Mouse (Mus musculus) heart, embryonic 13.5 days (tissue): ENCODE measurements around the gene Ccdc141. TPM values are rescaled to one million over a fixed set of nuclear protein-coding genes. Genes with fewer than 3 reads are reported as not detected.

Source experiments
- ATAC-seq: fragments of 200-750 bp; cut with Nextera tagmentation; 2 replicates; pipeline ENCODE4 v1.8.0; 2017; ENCODE audit warnings: moderate TSS enrichment; ENCODE audit not compliant: insufficient number of reproducible peaks, low FRiP score, low TSS enrichment; ENCODE audit errors: extremely low read depth
- H3K27ac ChIP-seq: fragments of 300-500 bp; sonication (generic); replicated peaks from 2 replicates; pipeline ENCODE4 v1.5.1; 2015; ENCODE audit warnings: moderate library complexity, mild to moderate bottlenecking, inconsistent platforms
- H3K27me3 ChIP-seq: fragments of 300-500 bp; sonication (generic); replicated peaks from 2 replicates; pipeline ENCODE4 v1.6.1; 2015; ENCODE audit warnings: mild to moderate bottlenecking, inconsistent platforms
- H3K36me3 ChIP-seq: fragments of 300-500 bp; sonication (generic); 2 replicates; pipeline ENCODE4 v1.6.1; 2015; ENCODE audit warnings: mild to moderate bottlenecking, inconsistent platforms
- H3K4me1 ChIP-seq: fragments of 300-500 bp; sonication (generic); 2 replicates; pipeline ENCODE4 v1.6.1; 2015; ENCODE audit warnings: inconsistent platforms
- H3K4me2 ChIP-seq: fragments of 300-500 bp; sonication (generic); 2 replicates; pipeline ENCODE4 v1.6.1; 2015; ENCODE audit warnings: inconsistent platforms, mild to moderate bottlenecking, moderate library complexity
- H3K4me3 ChIP-seq: fragments of 300-500 bp; sonication (generic); 2 replicates; pipeline ENCODE4 v1.5.1; 2015; ENCODE audit warnings: moderate library complexity, mild to moderate bottlenecking, inconsistent platforms
- H3K9ac ChIP-seq: fragments of 300-500 bp; sonication (generic); 2 replicates; pipeline ENCODE4 v1.6.1; 2015; ENCODE audit warnings: inconsistent platforms, mild to moderate bottlenecking, moderate library complexity
- H3K9me3 ChIP-seq: fragments of 300-500 bp; sonication (generic); 2 replicates; pipeline ENCODE4 v1.6.1; 2016; ENCODE audit warnings: inconsistent platforms
- WGBS: fragments of 180-500 bp; shearing (Covaris S2); methylation state at CpG from one replicate; pipeline ENCODE4 v1.1.7; 2015; ENCODE audit warnings: mixed read lengths; 5-methylcytosine and 5-hydroxymethylcytosine counted together
- microRNA-seq: library from miRNA; unstranded; fragments of <30 nt; microRNA quantifications from one replicate; pipeline ENCODE4, GENCODE M21; 2016
- polyA plus RNA-seq: library from polyadenylated mRNA; unstranded; fragments of >200 nt; fragmentation: Nextera tagmentation; extraction: Ambion mirVana; gene quantifications from 2 replicates; pipeline ENCODE4 v1.2.1, GENCODE M21; 2015

Gene Ccdc141
- polyA plus RNA-seq, 1 experiment from 2014 or later = 156 TPM

DNA sequence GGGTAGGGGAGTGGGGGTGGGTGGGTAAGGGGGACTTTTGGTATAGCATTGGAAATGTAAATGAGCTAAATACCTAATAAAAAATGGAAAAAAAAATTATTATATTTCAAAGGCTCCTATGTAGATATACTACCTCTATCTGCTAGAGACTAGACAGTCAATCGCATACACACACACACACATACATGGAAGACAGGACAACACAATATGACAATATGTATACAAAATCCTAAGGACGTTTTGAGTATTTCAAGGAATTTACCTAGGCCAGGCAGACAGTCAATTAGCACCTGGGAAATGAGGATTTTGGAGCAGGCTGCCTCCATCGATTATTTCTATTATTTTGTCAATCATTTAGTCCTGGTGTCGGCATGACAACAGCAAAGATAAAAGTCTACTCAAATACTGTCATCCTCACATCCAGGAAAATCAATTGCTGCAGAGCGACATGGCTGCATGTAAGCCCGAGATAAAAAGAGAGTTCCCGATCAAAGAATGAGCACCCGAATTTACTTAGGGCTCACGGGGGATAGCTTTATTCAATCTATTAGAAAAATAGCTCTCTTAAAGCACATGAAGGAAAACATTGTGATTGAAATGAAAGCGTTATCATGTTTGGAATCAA is 208.9 kb downstream of the Ccdc141 start:
- peaks cover 43% of the 10 kb centered on the region for H3K36me3 ChIP-seq
- H3K4me1 ChIP-seq = no peaks in the 10 kb centered on the region
- WGBS = 86% methylated on average over 10 of the region's 10 CpGs
- no peak overlapping the region for H3K4me2 ChIP-seq
- H3K4me3 ChIP-seq = no peak overlapping the region
- H3K27ac ChIP-seq = no peak overlapping the region
- H3K9me3 ChIP-seq = no peaks in the 10 kb centered on the region
- H3K27me3 ChIP-seq = no peaks in the 10 kb centered on the region
- ATAC-seq = no peak
- no peak overlapping the region for H3K9ac ChIP-seq

Small RNAs within 50 kb of the gene (microRNA-seq; reads per million reads assigned to microRNA genes)
- gene Gm44360 = not detected

Other genes starting within 250 kb of the Ccdc141 start
- gene Ttn, start 188.1 kb downstream of the Ccdc141 start, polyA plus RNA-seq = 426 and 512 TPM in 2 replicates
- 8.1 and 8.4 TPM in 2 replicates for gene Sestd1, start 110.0 kb upstream of the Ccdc141 start, polyA plus RNA-seq